Mouse (Mus musculus): ENCODE data around the gene Gdpd2. TPM values are rescaled to one million over a fixed set of nuclear protein-coding genes. Genes with fewer than 3 reads are reported as not detected.

Gene Gdpd2
- polyA plus RNA-seq, 1 experiment from 2014 or later: 0.20 TPM

- H3K36me3 ChIP-seq (ENCODE audit: insufficient read depth): no peaks in the 10 kb centered on the region
- DNase-seq: peak; percentile 83
- peak; percentile 93 for ATAC-seq (ENCODE audit: insufficient read depth)
- H3K9ac ChIP-seq: peak overlapping the region; percentile 69
- no peaks in the 10 kb centered on the region for H3K4me1 ChIP-seq (ENCODE audit: insufficient read depth)
- WGBS: 4% methylated on average over 43 of the region's 49 CpGs
- TF ChIP-seq CTCF (IDR thresholded peaks at IDR 0.05; ENCODE audit: low read depth): no peak
- H3K27me3 ChIP-seq (ENCODE audit: insufficient read depth, low read length): no peaks in the 10 kb centered on the region
- peak overlapping the region; percentile 83 for H3K27ac ChIP-seq (ENCODE audit: low read depth)
- H3K4me2 ChIP-seq: peak overlapping the region; percentile 68
- no peaks in the 10 kb centered on the region for H3K9me3 ChIP-seq (ENCODE audit: low read depth, low read length)
- H3K4me3 ChIP-seq (ENCODE audit: low read depth, low read length): peak overlapping the region; percentile 55
These were observed 47.4 kb downstream of the Gdpd2 start for GRCm38 (mm10) chrX:100776985-100777654.

DNA sequence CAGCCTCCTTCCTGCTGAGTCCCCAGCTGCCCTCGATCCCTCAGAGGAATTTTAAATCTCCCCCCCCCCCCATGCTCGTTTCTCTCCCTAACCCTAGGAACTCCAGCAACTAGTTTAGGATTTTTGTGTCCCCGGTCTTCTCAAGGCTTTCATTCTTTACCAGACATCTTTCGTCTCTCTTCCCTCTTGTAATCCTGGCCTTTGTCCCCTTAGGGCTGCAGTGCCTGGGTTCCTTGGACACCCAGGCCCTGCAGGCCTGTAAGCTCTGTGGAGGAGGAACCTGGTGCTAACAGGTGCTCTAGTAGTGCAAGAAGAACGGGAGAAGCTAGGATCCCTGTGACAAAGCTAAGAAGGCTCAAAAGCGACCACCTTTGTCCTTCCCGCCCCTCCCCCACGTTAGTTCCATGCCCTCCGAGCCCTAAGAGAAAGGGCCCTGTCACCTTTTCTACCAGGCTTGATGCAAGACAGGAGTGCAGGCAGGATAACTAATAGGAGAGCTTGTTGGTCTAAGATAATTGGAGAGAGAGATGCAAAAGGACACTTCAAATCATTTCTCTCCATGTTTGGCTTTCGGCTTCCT is 48.1 kb downstream of the Gdpd2 start:
- Histone ChIP-seq H3K4me1 (ENCODE audit: insufficient read depth) (no peaks in the 10 kb centered on the region), H3K27ac (ENCODE audit: low read depth) (peak overlapping the region; percentile 83; the same call in 1 of the 2 replicates), H3K9ac (peak overlapping the region; percentile 69), H3K9me3 (ENCODE audit: low read depth, low read length) (no peaks in the 10 kb centered on the region), H3K4me3 (ENCODE audit: low read depth, low read length) (peak overlapping the region; percentile 55), H3K4me2 (peak overlapping the region; percentile 68), H3K27me3 (ENCODE audit: insufficient read depth, low read length) (no peaks in the 10 kb centered on the region), H3K36me3 (ENCODE audit: insufficient read depth) (no peaks in the 10 kb centered on the region)
- no peak for DNase-seq
- ATAC-seq (ENCODE audit: insufficient read depth): no peak; the same call in 1 of the 2 replicates
- WGBS: 19% methylated on average over 10 of the region's 10 CpGs
- no peak for TF ChIP-seq CTCF (IDR thresholded peaks at IDR 0.05; ENCODE audit: low read depth)

DNA sequence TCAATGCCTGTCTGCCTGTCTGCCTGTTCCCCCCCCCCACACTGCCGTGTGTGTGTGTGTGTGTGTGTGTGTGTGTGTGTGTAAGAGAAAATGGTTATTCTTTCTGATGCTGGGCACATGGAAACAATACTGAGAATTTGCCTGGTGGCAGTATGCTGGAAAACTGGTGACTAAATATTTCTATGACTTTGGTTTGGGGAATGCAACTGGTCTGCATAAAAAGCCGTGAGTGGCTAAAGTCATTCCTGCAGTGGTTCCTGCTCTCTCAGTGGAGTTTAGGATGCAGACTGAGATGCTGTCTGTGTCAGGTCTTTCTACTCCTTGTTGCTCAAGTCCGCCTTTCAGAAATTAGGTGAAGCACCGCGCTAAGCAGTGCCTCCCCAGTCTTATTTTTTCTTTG is 48.7 kb downstream of the Gdpd2 start:
- Histone ChIP-seq H3K4me3 (ENCODE audit: low read depth, low read length) (peak overlapping the region; percentile 55), H3K27ac (ENCODE audit: low read depth) (no peak overlapping the region), H3K4me2 (peak overlapping the region; percentile 68), H3K27me3 (ENCODE audit: insufficient read depth, low read length) (no peaks in the 10 kb centered on the region), H3K9ac (no peak overlapping the region; the same call in 1 of the 2 replicates), H3K36me3 (ENCODE audit: insufficient read depth) (no peaks in the 10 kb centered on the region), H3K9me3 (ENCODE audit: low read depth, low read length) (no peaks in the 10 kb centered on the region), H3K4me1 (ENCODE audit: insufficient read depth) (no peaks in the 10 kb centered on the region)
- ATAC-seq (ENCODE audit: insufficient read depth) (no peak), DNase-seq (no peak)
- TF ChIP-seq CTCF (IDR thresholded peaks at IDR 0.05; ENCODE audit: low read depth): no peak
- WGBS: 23% methylated on average over 5 of the region's 5 CpGs

Other genes with a start within 250 kb of the Gdpd2 start
- 43.6 and 43.8 TPM in 2 replicates for gene Igbp1, start 235.6 kb upstream of the Gdpd2 start, polyA plus RNA-seq (2014; fragmentation: Nextera tagmentation; extraction: Ambion mirVana)
- not detected in 2 replicates for gene Dgat2l6, start 205.0 kb upstream of the Gdpd2 start, polyA plus RNA-seq (2014; fragmentation: Nextera tagmentation; extraction: Ambion mirVana)
- not detected in 2 replicates for gene Awat1, start 157.6 kb upstream of the Gdpd2 start, polyA plus RNA-seq (2014; fragmentation: Nextera tagmentation; extraction: Ambion mirVana)
- gene P2ry4, start 135.0 kb upstream of the Gdpd2 start, polyA plus RNA-seq (2014; fragmentation: Nextera tagmentation; extraction: Ambion mirVana): not detected in 2 replicates
- not detected in 2 replicates for gene Arr3, start 124.4 kb upstream of the Gdpd2 start, polyA plus RNA-seq (2014; fragmentation: Nextera tagmentation; extraction: Ambion mirVana)
- gene Kif4, start 104.1 kb upstream of the Gdpd2 start, polyA plus RNA-seq (2014; fragmentation: Nextera tagmentation; extraction: Ambion mirVana): 41.5 and 45.0 TPM in 2 replicates
- 100 and 105 TPM in 2 replicates for gene Pdzd11, start 103.3 kb upstream of the Gdpd2 start, polyA plus RNA-seq (2014; fragmentation: Nextera tagmentation; extraction: Ambion mirVana)
- gene Dlg3, start 37.8 kb downstream of the Gdpd2 start, polyA plus RNA-seq (2014; fragmentation: Nextera tagmentation; extraction: Ambion mirVana): 4.2 and 4.8 TPM in 2 replicates

All from lung, embryonic 14.5 days (tissue).